Mouse (Mus musculus): ENCODE data around the gene Agbl1.

DNA sequence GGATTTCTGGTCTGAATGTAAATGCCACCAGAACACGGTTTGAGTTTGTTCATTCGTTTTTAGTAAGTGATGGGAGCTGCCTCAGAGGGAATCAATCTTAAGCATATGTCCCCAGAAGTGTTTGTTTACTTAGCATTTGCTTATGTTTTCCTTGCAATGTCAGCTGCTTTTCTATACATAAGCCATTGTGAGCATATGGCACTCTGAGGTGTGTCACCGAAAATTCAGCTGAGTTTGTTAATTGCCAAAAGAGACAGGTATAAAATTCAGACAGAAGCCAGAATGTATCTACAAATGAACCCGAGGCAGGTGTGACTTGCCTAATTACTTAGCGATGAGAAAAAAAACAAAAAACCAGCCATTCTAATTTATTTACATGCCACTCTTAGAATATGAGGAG is 257.8 kb downstream of the Agbl1 start:
- TF ChIP-seq POLR2A (IDR thresholded peaks at IDR 0.05; ENCODE audit: control insufficient read depth, low read depth, low read length) (no peak), CTCF (IDR thresholded peaks at IDR 0.05; ENCODE audit: control insufficient read depth, insufficient read depth, insufficient replicate concordance, low read depth, low read length) (no peak)

All from testis, adult 2 months (tissue).